In the genomic region with DNA sequence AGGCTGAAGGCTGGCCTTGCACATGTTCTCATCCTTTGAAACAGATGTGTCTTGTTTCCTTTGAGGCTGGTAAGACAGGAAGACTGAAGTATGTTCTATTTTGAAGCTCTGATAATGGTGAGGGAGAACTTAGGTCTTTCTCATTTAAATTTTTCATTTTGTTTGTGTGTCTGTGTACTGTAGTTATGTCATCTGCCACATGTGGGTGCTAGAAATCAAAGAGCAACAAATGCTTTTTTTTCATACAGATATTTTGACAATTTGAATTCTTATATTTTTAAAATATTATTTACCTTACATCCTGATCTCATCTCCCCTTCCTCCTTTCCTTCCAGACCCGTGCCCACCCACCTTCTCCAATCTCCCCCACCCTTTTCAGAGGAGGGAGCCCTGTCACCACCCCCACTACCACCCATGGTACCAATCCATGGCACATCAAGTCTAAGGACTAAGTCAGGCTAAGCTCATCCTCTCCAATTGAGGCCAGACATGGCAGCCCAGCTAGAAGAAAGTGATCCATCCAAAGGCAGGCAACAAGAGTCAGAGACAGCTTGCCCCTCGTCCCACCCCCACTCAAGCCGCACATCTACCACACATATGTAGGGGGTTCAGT, we compare ENCODE assay signal across 18 mouse cellular contexts. TPM values are rescaled to one million over a fixed set of nuclear protein-coding genes. Genes with fewer than 3 reads are reported as not detected.
DNase-seq lines count a peak whose midpoint lies in the region; ATAC-seq and TF ChIP-seq lines count a peak whose summit lies in the region.
"Had no signal": no experiment of that assay in that cellular context is flagged by ENCODE, and none has a peak within 500 bp of the region (broad histone marks: within the 10 kb centered on the region; RNA-seq: fewer than 3 reads in every experiment).

No protein-coding gene starts in this region.

- 73% methylated on average over 3 of the region's 3 CpGs for WGBS in forebrain, embryonic 13.5 days
- WGBS in forebrain, embryonic 10.5 days, result 80% methylated on average over 3 of the region's 3 CpGs
- WGBS in stomach, postnatal 0 days, result 81% methylated on average over 3 of the region's 3 CpGs

- H3K4me3 ChIP-seq in forebrain, embryonic 13.5 days, result no peak overlapping the region
- H3K4me3 ChIP-seq in forebrain, embryonic 10.5 days, result no peak overlapping the region
- H3K4me3 ChIP-seq in layer of hippocampus, adult 2 months, result no peak overlapping the region
- no peak overlapping the region for H3K4me3 ChIP-seq in stomach, postnatal 0 days (ENCODE audit: low read depth, low read length)
- H3K4me3 ChIP-seq: erythroblast, embryonic 14.5 days; neural tube, embryonic 12.5 days had no signal

- H3K9ac ChIP-seq in forebrain, embryonic 13.5 days, result no peak overlapping the region
- H3K9ac ChIP-seq in stomach, postnatal 0 days (ENCODE audit: low read length), result no peak overlapping the region
- H3K9ac ChIP-seq: neural tube, embryonic 12.5 days had no signal

- peak; percentile 63 for TF ChIP-seq CTCF in layer of hippocampus, adult 2 months (conservative IDR thresholded peaks at IDR 0.05)
- TF ChIP-seq CTCF in stomach, postnatal 0 days (IDR thresholded peaks at IDR 0.05; ENCODE audit: low read depth), result peak; percentile 17; the same call in 1 of the 2 replicates

- no peak overlapping the region for H3K27ac ChIP-seq in forebrain, embryonic 13.5 days
- H3K27ac ChIP-seq in forebrain, embryonic 10.5 days, result no peak overlapping the region
- no peak overlapping the region for H3K27ac ChIP-seq in layer of hippocampus, adult 2 months
- H3K27ac ChIP-seq in stomach, postnatal 0 days (replicated peaks), result no peak overlapping the region
- H3K27ac ChIP-seq: neural tube, embryonic 12.5 days had no signal

- peaks cover 69% of the 10 kb centered on the region for H3K36me3 ChIP-seq in forebrain, embryonic 13.5 days (ENCODE audit: poor library complexity, severe bottlenecking)
- peaks cover 97% of the 10 kb centered on the region for H3K36me3 ChIP-seq in forebrain, embryonic 10.5 days (replicated peaks)
- peaks cover 17% of the 10 kb centered on the region for H3K36me3 ChIP-seq in stomach, postnatal 0 days (ENCODE audit: control insufficient read depth, insufficient read depth, low read length)

- TF ChIP-seq EP300 in stomach, postnatal 0 days (optimal IDR thresholded peaks at IDR 0.05), result no peak

- DNase-seq in forebrain, embryonic 10.5 days (ENCODE audit: extremely low spot score, low spot score), result no peak
- DNase-seq in layer of hippocampus, adult 2 months (ENCODE audit: low spot score in 2 of 2), result no peak
- DNase-seq in layer of hippocampus, postnatal 10 days (ENCODE audit: low spot score in 2 of 2), result no peak
- DNase-seq in testis, postnatal 10 days (ENCODE audit: low spot score), result peak; percentile 33
- DNase-seq in testis, postnatal 14 days (ENCODE audit: low spot score), result no peak
- DNase-seq in stomach, postnatal 0 days (ENCODE audit: low spot score), result no peak
- no peak for DNase-seq in urinary bladder, postnatal 36 days (ENCODE audit: low spot score in 2 of 2)
- DNase-seq: cerebellum, adult 11 months; heart, postnatal 36 days; kidney, adult 9 months; layer of hippocampus, postnatal 36 days; liver; lung, postnatal 4 days; retina, postnatal 1 day; thymus, postnatal 14 days had no signal

- H3K4me2 ChIP-seq in forebrain, embryonic 13.5 days, result no peak overlapping the region
- no peak overlapping the region for H3K4me2 ChIP-seq in stomach, postnatal 0 days (replicated peaks; ENCODE audit: low read depth)
- H3K4me2 ChIP-seq: neural tube, embryonic 12.5 days had no signal

- no peaks in the 10 kb centered on the region for H3K9me3 ChIP-seq in forebrain, embryonic 13.5 days (replicated peaks)
- H3K9me3 ChIP-seq in forebrain, embryonic 10.5 days, result no peaks in the 10 kb centered on the region
- H3K9me3 ChIP-seq in stomach, postnatal 0 days (ENCODE audit: control insufficient read depth, low read length), result no peaks in the 10 kb centered on the region
- H3K9me3 ChIP-seq: neural tube, embryonic 12.5 days had no signal

- ATAC-seq in forebrain, embryonic 13.5 days, result 0 out of 2 replicates have a peak, but pooled peaks have one; percentile 32
- 0 out of 2 replicates have a peak, but pooled peaks have one; percentile 26 for ATAC-seq in stomach, postnatal 0 days (ENCODE audit: low FRiP score, low TSS enrichment)

- H3K4me1 ChIP-seq in forebrain, embryonic 13.5 days, result no peaks in the 10 kb centered on the region
- no peaks in the 10 kb centered on the region for H3K4me1 ChIP-seq in forebrain, embryonic 10.5 days
- no peaks in the 10 kb centered on the region for H3K4me1 ChIP-seq in stomach, postnatal 0 days (replicated peaks; ENCODE audit: control insufficient read depth, insufficient read depth)
- H3K4me1 ChIP-seq: neural tube, embryonic 12.5 days had no signal

- no peaks in the 10 kb centered on the region for H3K27me3 ChIP-seq in forebrain, embryonic 13.5 days
- H3K27me3 ChIP-seq in forebrain, embryonic 10.5 days (ENCODE audit: poor library complexity, severe bottlenecking), result no peaks in the 10 kb centered on the region
- H3K27me3 ChIP-seq in stomach, postnatal 0 days (ENCODE audit: control insufficient read depth, insufficient read depth, low read length), result no peaks in the 10 kb centered on the region
- H3K27me3 ChIP-seq: neural tube, embryonic 12.5 days had no signal

RNA-seq across cellular contexts. Expression of a gene that starts 18.9 kb away (rescaled TPM):
- polyA plus RNA-seq in forebrain, embryonic 13.5 days (2015; fragmentation: Nextera tagmentation; extraction: Ambion mirVana), result 120 and 122 TPM in 2 replicates
- 107 and 110 TPM in 2 replicates for polyA plus RNA-seq in forebrain, embryonic 10.5 days (2016; fragmentation: Nextera tagmentation; extraction: Ambion mirVana)
- total RNA-seq in layer of hippocampus, adult 2 months (2021), result 100 to 1,000 TPM; 279 to 306 TPM
- 100 to 1,000 TPM; 341 to 376 TPM for total RNA-seq in layer of hippocampus, postnatal 10 days (2021)
- 41.5 and 42.9 TPM in 2 replicates for polyA plus RNA-seq in stomach, postnatal 0 days (2015; fragmentation: Nextera tagmentation; extraction: Ambion mirVana)

RNA-seq across cellular contexts. Expression of a gene that starts 21.0 kb away (rescaled TPM):
- polyA plus RNA-seq in forebrain, embryonic 13.5 days (2015; fragmentation: Nextera tagmentation; extraction: Ambion mirVana), result 26.4 and 28.4 TPM in 2 replicates
- polyA plus RNA-seq in forebrain, embryonic 10.5 days (2016; fragmentation: Nextera tagmentation; extraction: Ambion mirVana), result 38.9 and 39.4 TPM in 2 replicates
- total RNA-seq in layer of hippocampus, adult 2 months (2021), result 10 to 100 TPM; 12.9 to 14.3 TPM
- 10 to 100 TPM; 12.5 to 13.9 TPM for total RNA-seq in layer of hippocampus, postnatal 10 days (2021)
- 4.8 and 5.3 TPM in 2 replicates for polyA plus RNA-seq in stomach, postnatal 0 days (2015; fragmentation: Nextera tagmentation; extraction: Ambion mirVana)

RNA-seq across cellular contexts. Expression of a gene that starts 37.2 kb away (rescaled TPM):
- polyA plus RNA-seq in forebrain, embryonic 13.5 days (2015; fragmentation: Nextera tagmentation; extraction: Ambion mirVana), result 24.0 and 30.0 TPM in 2 replicates
- polyA plus RNA-seq in forebrain, embryonic 10.5 days (2016; fragmentation: Nextera tagmentation; extraction: Ambion mirVana), result 19.9 and 21.0 TPM in 2 replicates
- 10 to 100 TPM; 34.9 to 41.7 TPM for total RNA-seq in layer of hippocampus, adult 2 months (2021)
- 10 to 100 TPM; 30.5 to 31.8 TPM for total RNA-seq in layer of hippocampus, postnatal 10 days (2021)
- 5.1 and 6.6 TPM in 2 replicates for polyA plus RNA-seq in stomach, postnatal 0 days (2015; fragmentation: Nextera tagmentation; extraction: Ambion mirVana)
